Mouse (Mus musculus) lung, embryonic 16.5 days (tissue): ENCODE results near the gene Kcnip1. TPM values are rescaled to one million over a fixed set of nuclear protein-coding genes. Genes with fewer than 3 reads are reported as not detected.

Source experiments
- ATAC-seq: fragments of 200-750 bp; cut with Nextera tagmentation; 2 replicates; pipeline ENCODE4 v1.8.0; 2017; ENCODE audit warnings: low read depth, mild to moderate bottlenecking, moderate library complexity
- H3K27ac ChIP-seq: fragments of 300-500 bp; sonication (generic); 2 replicates; pipeline ENCODE4 v1.5.1; 2014; ENCODE audit warnings: mild to moderate bottlenecking, control low read depth, low read length
- H3K27me3 ChIP-seq: fragments of 300-500 bp; sonication (generic); 2 replicates; pipeline ENCODE4 v1.6.1; 2014; ENCODE audit warnings: low read depth, low read length, mixed read lengths; ENCODE audit not compliant: control insufficient read depth, insufficient read depth
- H3K36me3 ChIP-seq: fragments of 300-500 bp; sonication (generic); 2 replicates; pipeline ENCODE4 v1.6.1; 2014; ENCODE audit warnings: low read length; ENCODE audit not compliant: control insufficient read depth, insufficient read depth
- H3K4me1 ChIP-seq: fragments of 300-500 bp; sonication (generic); replicated peaks from 2 replicates; pipeline ENCODE4 v1.6.1; 2014; ENCODE audit warnings: low read length, mixed read lengths; ENCODE audit not compliant: control insufficient read depth, insufficient read depth
- H3K4me2 ChIP-seq: fragments of 300-500 bp; sonication (generic); 2 replicates; pipeline ENCODE4 v1.6.1; 2014; ENCODE audit warnings: low read depth, low read length, control low read depth
- H3K4me3 ChIP-seq: fragments of 300-500 bp; sonication (generic); 2 replicates; pipeline ENCODE4 v1.5.1; 2014; ENCODE audit warnings: mild to moderate bottlenecking, low read length, control low read depth
- H3K9ac ChIP-seq: fragments of 300-500 bp; sonication (generic); 2 replicates; pipeline ENCODE4 v1.6.1; 2014; ENCODE audit warnings: low read length, control low read depth
- H3K9me3 ChIP-seq: fragments of 300-500 bp; sonication (generic); 2 replicates; pipeline ENCODE4 v1.6.1; 2016; ENCODE audit warnings: low read length; ENCODE audit not compliant: control insufficient read depth
- WGBS: fragments of 180-500 bp; shearing (Covaris S2); extraction: QIAGEN DNeasy Blood & Tissue Kit; methylation state at CpG from one replicate; pipeline ENCODE4 v1.1.7; 2014; 5-methylcytosine and 5-hydroxymethylcytosine counted together
- polyA plus RNA-seq: library from polyadenylated mRNA; unstranded; fragments of >200 nt; fragmentation: Nextera tagmentation; extraction: Ambion mirVana; gene quantifications from 2 replicates; pipeline ENCODE4 v1.2.1, GENCODE M21; 2015

The Kcnip1 gene
- 0.68 and 0.75 TPM in 2 replicates for polyA plus RNA-seq

DNA sequence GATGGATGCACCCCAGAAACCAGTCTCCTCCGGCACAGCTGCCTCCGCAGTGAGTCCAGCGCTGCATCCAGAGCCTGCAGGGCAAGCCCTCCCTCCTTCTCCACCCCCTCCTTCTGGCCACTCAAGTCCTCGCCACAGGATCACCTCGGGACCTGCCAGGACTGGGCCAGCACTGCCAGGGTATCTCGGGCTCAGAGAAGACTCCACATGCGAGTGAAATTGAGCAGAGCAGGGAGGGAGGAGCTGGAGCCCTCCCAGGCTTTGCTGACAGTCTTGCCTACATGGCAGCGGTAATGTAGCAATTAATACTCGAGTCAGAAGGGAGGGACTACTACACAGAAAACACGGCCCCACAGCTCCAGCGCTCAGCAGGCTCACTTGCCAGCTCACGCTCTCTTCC lies at the start of gene Kcnip1:
TSS of gene Kcnip1 (minus strand) at position 215 of the 400 bp plus-strand sequence.
- 16% methylated on average over 12 of the region's 12 CpGs for WGBS
- Histone ChIP-seq H3K36me3 (no peaks in the 10 kb centered on the region), H3K4me3 (peak within 1 kb of the TSS; percentile 11; the same call in 1 of the 2 replicates), H3K9ac (peak within 1 kb of the TSS; percentile 26; the same call in 1 of the 2 replicates), H3K4me1 (peaks cover 4% of the 10 kb centered on the region; the same call in 1 of the 2 replicates), H3K27me3 (0 out of 2 replicates have a peak, but pooled peaks cover 4% of the 10 kb centered on the region), H3K27ac (no peak within 1 kb of the TSS), H3K9me3 (no peaks in the 10 kb centered on the region), H3K4me2 (peak within 1 kb of the TSS; percentile 46)
- peak; percentile 31 for ATAC-seq

DNA sequence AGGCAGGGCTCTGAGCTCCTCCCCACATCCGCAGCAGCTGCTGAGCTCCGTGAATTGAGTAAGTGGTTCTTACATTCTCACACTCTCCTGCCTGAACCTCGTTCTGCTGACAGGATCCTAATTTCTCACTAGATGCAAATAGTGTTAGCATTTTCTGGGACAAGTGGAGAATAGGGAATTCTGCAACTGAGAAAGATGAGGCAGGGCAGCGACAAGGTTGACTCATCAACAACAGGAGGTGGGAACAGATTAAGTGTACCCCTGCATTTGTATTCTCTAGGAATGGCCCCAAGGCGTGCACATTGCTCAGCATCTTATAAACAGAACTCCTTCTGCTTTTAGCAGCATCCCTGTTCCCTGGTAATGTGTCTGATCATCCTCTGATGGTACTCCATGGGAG lies 47.1 kb upstream of the Kcnip1 start:
- Histone ChIP-seq H3K27ac (no peak overlapping the region), H3K4me3 (no peak overlapping the region), H3K27me3 (no peaks in the 10 kb centered on the region), H3K4me2 (no peak overlapping the region), H3K9ac (no peak overlapping the region), H3K4me1 (no peaks in the 10 kb centered on the region), H3K36me3 (no peaks in the 10 kb centered on the region), H3K9me3 (no peaks in the 10 kb centered on the region)
- ATAC-seq: no peak
- WGBS: 62% methylated on average over 5 of the region's 5 CpGs

DNA sequence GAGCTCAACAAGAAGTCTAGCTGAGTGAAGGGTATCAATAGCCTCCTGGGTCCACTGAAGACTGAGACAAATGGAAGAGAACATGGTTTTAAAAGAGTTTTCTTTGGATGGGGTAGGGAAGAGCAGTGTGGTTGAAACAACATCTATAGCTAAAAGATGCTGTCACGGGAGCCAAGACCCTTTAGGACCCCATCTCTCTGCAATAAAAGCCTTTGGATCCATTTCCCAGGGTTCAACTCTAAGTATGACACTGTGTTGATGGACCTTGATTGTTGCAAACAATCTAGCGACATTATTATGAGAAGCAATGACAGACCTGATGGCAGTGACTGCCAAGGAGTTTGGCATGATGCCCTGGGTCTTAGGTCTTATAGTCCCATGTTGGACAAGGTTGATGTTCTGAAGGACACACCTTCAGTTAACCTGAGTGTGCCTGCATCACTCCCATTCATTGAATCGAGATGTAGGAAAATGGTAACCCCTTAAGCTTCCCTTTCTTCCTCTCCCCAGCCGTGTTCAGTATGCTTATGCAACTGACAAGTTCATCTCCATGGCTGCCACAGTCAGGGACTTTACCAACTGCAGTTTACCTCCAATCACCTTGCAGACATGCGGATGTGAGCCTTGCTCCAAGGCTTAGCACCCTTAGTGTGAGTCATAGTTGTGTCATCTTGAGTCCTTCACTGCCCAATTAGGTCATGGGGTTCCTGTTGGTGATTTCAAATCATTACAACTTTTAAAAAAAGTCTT lies 43.1 kb upstream of the Kcnip1 start:
- H3K4me2 ChIP-seq: no peak overlapping the region
- no peaks in the 10 kb centered on the region for H3K9me3 ChIP-seq
- H3K27me3 ChIP-seq: no peaks in the 10 kb centered on the region
- no peak for ATAC-seq
- no peak overlapping the region for H3K9ac ChIP-seq
- H3K4me3 ChIP-seq: no peak overlapping the region
- H3K4me1 ChIP-seq: no peaks in the 10 kb centered on the region
- H3K36me3 ChIP-seq: no peaks in the 10 kb centered on the region
- no peak overlapping the region for H3K27ac ChIP-seq
- 82% methylated on average over 5 of the region's 5 CpGs for WGBS

DNA sequence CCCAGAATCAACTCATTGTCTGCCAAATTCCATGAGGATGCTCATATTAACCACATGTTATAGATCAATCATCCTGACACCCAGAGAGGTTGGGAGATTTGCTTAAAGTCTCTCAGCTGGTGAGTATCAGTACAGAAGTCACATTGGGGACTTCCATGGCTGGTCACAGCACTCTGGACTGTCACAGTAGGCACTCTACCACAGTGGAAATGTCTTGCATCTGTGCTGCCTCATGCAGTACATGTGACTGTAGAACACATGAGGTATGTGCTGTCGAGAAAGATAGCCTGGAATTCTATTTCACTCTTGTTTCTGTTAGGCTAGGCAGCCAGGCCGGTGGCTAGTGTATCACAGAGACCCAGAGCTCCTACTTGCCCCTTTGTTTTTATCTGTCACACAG lies 41.8 kb upstream of the Kcnip1 start:
- Histone ChIP-seq H3K4me3 (no peak overlapping the region), H3K27ac (no peak overlapping the region), H3K9me3 (no peaks in the 10 kb centered on the region), H3K36me3 (no peaks in the 10 kb centered on the region), H3K4me2 (no peak overlapping the region), H3K4me1 (no peaks in the 10 kb centered on the region), H3K9ac (no peak overlapping the region), H3K27me3 (no peaks in the 10 kb centered on the region)
- 73% methylated on average over 2 of the region's 2 CpGs for whole genome bisulfite sequencing
- no peak for ATAC-seq

DNA sequence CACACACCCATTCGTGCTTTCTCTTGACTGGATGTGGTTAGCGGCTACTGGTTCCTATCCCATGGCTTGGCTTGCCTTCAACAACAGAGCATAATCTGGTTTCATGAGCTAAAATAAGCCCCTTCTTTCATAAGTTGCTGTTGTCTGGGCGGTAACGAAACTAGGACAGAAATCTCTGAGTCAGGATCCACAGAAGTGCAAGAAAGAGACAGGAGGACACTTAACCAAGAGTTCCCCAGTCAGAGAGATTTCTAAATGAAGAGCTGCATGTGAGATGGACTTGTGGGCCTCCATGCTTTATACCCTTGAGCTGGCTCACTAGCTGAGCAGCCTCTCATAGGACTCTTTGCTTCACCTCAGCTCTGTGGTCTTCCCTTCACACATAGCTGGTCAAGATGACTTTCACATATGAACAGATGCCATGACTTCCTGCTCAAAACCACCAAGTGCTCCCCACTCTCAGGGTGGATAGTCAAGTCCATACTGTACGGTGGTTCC lies 41.1 kb upstream of the Kcnip1 start:
- ATAC-seq: no peak
- no peaks in the 10 kb centered on the region for H3K27me3 ChIP-seq
- H3K4me2 ChIP-seq: no peak overlapping the region
- no peak overlapping the region for H3K4me3 ChIP-seq
- H3K9ac ChIP-seq: no peak overlapping the region
- H3K27ac ChIP-seq: no peak overlapping the region
- H3K36me3 ChIP-seq: no peaks in the 10 kb centered on the region
- no peaks in the 10 kb centered on the region for H3K4me1 ChIP-seq
- WGBS: 81% methylated on average over 5 of the region's 5 CpGs
- no peaks in the 10 kb centered on the region for H3K9me3 ChIP-seq

DNA sequence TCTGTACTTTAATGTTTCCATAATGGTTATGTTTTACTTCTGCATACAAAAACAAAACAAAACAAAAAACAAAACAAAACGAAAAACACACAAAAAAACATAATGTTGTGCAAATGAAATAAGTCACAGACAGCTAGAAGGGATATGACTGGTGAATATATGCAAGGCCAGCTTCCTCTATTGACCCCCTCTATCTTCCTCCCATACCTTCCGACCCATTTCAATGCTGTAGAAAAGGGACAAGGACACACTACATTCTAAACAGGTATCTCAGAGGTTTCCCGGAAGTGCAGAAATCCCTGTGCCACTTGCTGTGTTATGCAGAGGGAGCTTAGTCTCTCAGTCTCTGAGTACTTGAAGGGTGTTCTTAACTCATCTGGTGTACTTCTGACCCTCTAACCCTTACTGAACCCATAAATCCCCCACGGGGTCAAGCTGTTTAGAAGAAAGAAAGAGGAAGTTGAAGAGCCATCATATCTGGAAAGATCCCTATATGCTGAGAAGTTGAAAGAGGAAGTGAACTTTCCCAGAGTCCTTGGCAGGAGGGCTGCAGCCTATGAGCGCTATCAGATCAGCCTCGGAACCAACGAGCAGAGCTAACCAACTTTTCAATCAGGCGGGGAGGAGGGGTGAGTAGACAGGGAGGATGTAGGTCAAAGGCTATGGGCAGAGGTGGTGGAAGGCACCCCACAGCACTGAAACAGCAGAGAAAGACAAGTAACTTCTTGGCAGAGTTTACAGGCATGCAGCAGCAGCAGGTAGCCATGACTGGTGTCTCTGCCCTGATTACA lies 38.3 kb upstream of the Kcnip1 start:
- Histone ChIP-seq H3K27ac (no peak overlapping the region), H3K36me3 (no peaks in the 10 kb centered on the region), H3K4me3 (no peak overlapping the region), H3K4me2 (no peak overlapping the region), H3K27me3 (no peaks in the 10 kb centered on the region), H3K9ac (no peak overlapping the region), H3K9me3 (no peaks in the 10 kb centered on the region), H3K4me1 (no peaks in the 10 kb centered on the region)
- ATAC-seq: 0 out of 2 replicates have a peak, but pooled peaks have one; percentile 51
- 44% methylated on average over 8 of the region's 8 CpGs for WGBS

DNA sequence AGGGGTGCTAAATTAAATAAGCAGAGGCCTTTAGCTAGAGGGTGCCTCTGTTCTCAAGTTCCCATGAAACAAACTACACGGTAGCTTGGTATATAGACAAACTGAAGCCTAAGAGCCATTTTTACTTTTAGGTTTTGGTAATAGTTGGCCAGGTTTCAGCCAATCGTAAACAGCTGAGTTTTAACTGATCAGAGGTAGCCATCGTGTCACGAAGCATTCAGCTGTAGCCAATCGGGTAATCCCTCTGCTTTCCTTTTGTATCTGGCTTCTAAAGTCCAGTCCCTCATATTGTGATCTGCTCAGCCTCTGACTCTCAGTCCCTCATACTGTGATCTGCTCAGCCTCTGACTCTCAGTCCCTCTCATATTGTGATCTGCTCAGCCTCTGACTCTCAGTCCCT lies 36.7 kb upstream of the Kcnip1 start:
- Histone ChIP-seq H3K27me3 (no peaks in the 10 kb centered on the region), H3K36me3 (no peaks in the 10 kb centered on the region), H3K4me3 (no peak overlapping the region), H3K4me2 (no peak overlapping the region), H3K27ac (no peak overlapping the region), H3K9me3 (no peaks in the 10 kb centered on the region), H3K4me1 (no peaks in the 10 kb centered on the region), H3K9ac (no peak overlapping the region)
- ATAC-seq: no peak
- WGBS: 65% methylated on average over 5 of the region's 5 CpGs

DNA sequence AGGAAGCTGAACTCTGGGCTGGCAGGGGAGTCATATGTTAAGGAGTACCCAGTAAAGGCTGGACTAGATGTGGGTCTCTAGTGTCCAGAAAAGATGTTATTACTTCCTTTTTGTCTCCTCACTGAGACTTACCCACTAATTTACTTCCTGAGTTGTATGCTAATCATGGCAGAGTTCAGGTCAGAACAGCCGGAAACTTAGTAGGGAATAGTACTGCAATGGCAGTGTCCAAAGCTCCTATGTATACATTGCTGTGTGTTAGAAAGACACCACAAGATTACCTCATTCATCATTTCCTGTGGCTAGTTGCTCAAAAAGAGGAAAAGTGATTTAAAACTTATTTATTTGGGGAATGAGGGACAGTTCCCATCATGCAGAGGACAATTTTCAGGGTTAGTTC lies 32.1 kb upstream of the Kcnip1 start:
- Histone ChIP-seq H3K9me3 (no peaks in the 10 kb centered on the region), H3K4me2 (no peak overlapping the region), H3K4me3 (no peak overlapping the region), H3K36me3 (no peaks in the 10 kb centered on the region), H3K27ac (no peak overlapping the region), H3K27me3 (no peaks in the 10 kb centered on the region), H3K4me1 (no peaks in the 10 kb centered on the region), H3K9ac (no peak overlapping the region)
- no peak for ATAC-seq
- 68% methylated on average over 1 of the region's 1 CpGs for WGBS

DNA sequence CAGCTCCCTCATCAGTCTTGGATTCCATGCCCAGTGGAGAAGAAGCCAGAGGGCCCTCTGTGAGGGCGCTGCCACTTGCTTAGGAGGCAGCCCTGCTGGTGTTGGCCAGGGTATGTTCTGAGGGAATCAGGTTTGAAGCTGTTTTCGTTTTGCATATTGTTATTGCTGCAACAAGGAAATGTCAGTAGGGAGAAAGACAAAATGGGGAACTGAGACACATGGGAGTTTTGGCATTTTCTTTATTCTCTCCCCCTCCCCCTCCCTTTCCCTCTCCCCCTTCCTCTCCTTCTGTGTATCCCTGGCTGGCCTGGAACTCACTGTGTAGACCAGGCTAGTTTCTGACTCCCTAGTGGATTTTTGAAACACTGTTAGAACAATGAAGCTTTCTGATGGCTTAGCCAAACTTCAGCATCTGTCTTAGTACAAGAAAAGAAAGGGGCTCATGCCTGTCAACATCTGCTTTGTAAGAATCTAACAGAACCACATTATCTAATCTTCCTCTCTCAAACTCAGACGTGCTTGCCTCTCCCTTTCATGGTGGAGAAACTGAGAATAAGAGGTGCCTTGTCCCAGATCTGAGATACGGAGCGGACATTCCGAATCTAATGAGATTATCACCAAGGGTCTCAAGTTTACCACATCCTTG lies 19.2 kb upstream of the Kcnip1 start:
- WGBS: 76% methylated on average over 6 of the region's 6 CpGs
- H3K27ac ChIP-seq: no peak overlapping the region
- ATAC-seq: no peak

More for the DNA sequence above, 19.2 kb upstream of the Kcnip1 start:
- H3K4me2 ChIP-seq: no peak overlapping the region
- H3K4me1 ChIP-seq: peaks cover 2% of the 10 kb centered on the region; the same call in 1 of the 2 replicates
- no peaks in the 10 kb centered on the region for H3K27me3 ChIP-seq
- no peak overlapping the region for H3K9ac ChIP-seq
- no peak overlapping the region for H3K4me3 ChIP-seq
- no peaks in the 10 kb centered on the region for H3K36me3 ChIP-seq
- no peaks in the 10 kb centered on the region for H3K9me3 ChIP-seq
